Mouse (Mus musculus): Measurements from ENCODE around the gene Ssu72. TPM values are rescaled to one million over a fixed set of nuclear protein-coding genes. Genes with fewer than 3 reads are reported as not detected.

The Ssu72 gene
- polyA plus RNA-seq, 1 experiment from 2014 or later = 156 TPM

DNA sequence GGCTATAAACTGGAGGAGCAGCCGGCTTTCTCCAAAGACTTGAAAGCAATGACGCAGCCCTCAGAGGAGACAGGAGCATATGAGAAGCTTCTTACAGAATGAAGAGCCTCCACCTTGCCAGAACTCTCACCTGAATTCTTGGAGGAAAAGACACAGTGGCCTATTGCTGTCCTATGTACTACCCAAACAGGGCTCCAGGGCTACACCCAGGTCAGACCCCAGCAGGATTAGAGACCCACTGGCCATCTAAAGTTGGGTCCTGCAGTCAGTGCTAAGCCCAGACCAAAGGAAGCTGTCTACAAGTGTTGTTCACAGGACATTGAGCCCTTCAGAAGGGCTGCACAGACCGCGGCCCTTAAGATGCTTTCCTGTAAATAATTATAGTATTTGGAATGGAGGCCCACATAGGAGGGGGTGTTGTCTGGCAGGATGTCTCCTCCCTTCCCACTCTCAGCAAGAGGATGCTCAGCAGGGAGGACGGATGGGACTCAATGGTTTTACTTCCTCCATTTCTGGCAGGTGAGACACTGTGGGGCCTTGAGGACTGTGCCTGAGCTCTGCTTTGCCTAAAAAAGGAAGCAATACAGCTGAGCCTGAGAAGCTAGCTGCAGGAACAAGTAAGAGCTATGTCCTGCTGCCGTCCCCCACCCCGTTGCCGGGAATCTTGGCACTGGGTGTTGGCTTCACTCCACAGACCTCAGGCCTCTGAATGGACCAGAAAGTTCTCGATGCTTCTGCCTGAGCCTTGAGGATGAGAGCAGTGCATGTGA is 70.6 kb downstream of the Ssu72 start:
- ATAC-seq (ENCODE audit: insufficient read depth) (0 out of 2 replicates have a peak, but pooled peaks have one; percentile 7), DNase-seq (peak; percentile 73)
- peaks cover 30% of the 10 kb centered on the region for H3K4me1 ChIP-seq (ENCODE audit: insufficient read depth)
- 32% methylated on average over 9 of the region's 9 CpGs for WGBS
- peaks cover 14% of the 10 kb centered on the region for H3K27me3 ChIP-seq (ENCODE audit: insufficient read depth, low read length)
- no peak overlapping the region for H3K9ac ChIP-seq
- no peaks in the 10 kb centered on the region for H3K9me3 ChIP-seq (ENCODE audit: low read depth, low read length)
- H3K27ac ChIP-seq (ENCODE audit: low read depth) = peak overlapping the region; percentile 69
- peak overlapping the region; percentile 36 for H3K4me3 ChIP-seq (ENCODE audit: low read depth, low read length)
- peak overlapping the region; percentile 73 for H3K4me2 ChIP-seq
- H3K36me3 ChIP-seq (ENCODE audit: insufficient read depth) = no peaks in the 10 kb centered on the region
- no peak for TF ChIP-seq CTCF (IDR thresholded peaks at IDR 0.05; ENCODE audit: low read depth)

DNA sequence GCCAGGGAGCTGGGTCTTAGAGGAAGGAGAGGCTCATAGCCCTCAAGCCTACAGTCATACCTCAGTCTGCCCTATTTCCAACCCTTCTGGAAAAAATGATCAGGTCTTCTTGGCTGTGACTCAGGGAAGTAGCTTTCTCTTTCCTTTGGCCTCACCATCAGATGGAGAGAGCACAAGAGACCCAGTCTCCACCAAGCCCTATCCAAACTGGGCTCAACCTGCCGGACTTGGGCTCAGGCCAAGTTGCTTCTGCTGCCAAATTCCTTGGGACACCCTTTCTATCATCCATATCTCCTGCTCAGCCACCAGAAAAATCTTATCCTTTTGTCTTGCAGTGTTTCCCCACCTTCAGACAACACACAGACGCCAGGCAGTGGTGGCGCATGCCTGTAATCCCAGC is 71.3 kb downstream of the Ssu72 start:
- Histone ChIP-seq H3K27ac (ENCODE audit: low read depth) (peak overlapping the region; percentile 69), H3K36me3 (ENCODE audit: insufficient read depth) (no peaks in the 10 kb centered on the region)

DNA sequence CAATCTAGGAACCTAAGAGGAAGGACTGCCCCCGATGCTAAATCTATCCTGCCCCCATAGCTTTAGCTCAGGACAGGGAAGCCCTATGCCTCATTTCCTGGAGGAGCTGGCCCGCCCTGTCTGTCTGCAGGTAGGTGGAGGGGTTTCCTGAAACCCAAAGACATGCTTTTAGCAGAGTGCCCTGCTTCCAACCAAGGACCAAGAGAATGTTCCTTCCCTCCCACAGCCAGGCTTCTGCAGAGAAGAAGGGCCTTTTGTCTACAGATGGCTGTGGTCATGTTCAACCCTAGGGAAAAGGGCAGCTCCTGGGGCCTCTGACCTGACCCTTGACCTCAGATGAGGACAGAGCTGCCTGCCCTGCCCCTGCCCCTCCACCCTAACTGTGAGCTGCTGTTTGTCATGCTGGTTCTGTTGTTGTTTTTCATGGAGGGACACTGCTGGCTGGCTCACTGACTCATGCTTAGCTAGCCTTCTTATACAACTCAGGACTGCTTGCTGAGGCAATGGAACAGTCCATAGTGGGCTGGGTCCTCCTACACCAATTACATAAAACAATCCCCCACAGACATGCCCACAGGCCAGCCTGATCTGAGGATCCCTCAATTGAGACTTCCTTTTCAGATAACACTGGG is 72.2 kb downstream of the Ssu72 start:
- H3K4me1 ChIP-seq (ENCODE audit: insufficient read depth) = peaks cover 30% of the 10 kb centered on the region
- no peak for ATAC-seq (ENCODE audit: insufficient read depth)
- H3K4me3 ChIP-seq (ENCODE audit: low read depth, low read length) = no peak overlapping the region
- no peaks in the 10 kb centered on the region for H3K36me3 ChIP-seq (ENCODE audit: insufficient read depth)
- TF ChIP-seq CTCF (IDR thresholded peaks at IDR 0.05; ENCODE audit: low read depth) = no peak
- WGBS = 45% methylated on average over 2 of the region's 2 CpGs
- no peak overlapping the region for H3K27ac ChIP-seq (ENCODE audit: low read depth)
- no peak overlapping the region for H3K4me2 ChIP-seq
- H3K9me3 ChIP-seq (ENCODE audit: low read depth, low read length) = no peaks in the 10 kb centered on the region
- peak; percentile 47 for DNase-seq
- H3K9ac ChIP-seq = no peak overlapping the region
- peaks cover 11% of the 10 kb centered on the region for H3K27me3 ChIP-seq (ENCODE audit: insufficient read depth, low read length)

More for the DNA sequence above, 71.3 kb downstream of the Ssu72 start:
- Histone ChIP-seq H3K4me1 (ENCODE audit: insufficient read depth) (peaks cover 27% of the 10 kb centered on the region), H3K9me3 (ENCODE audit: low read depth, low read length) (no peaks in the 10 kb centered on the region), H3K4me3 (ENCODE audit: low read depth, low read length) (no peak overlapping the region), H3K9ac (no peak overlapping the region), H3K4me2 (no peak overlapping the region), H3K27me3 (ENCODE audit: insufficient read depth, low read length) (peaks cover 14% of the 10 kb centered on the region)
- TF ChIP-seq CTCF (IDR thresholded peaks at IDR 0.05; ENCODE audit: low read depth) = no peak
- DNase-seq (peak; percentile 75), ATAC-seq (ENCODE audit: insufficient read depth) (no peak)
- 55% methylated on average over 3 of the region's 3 CpGs for WGBS

DNA sequence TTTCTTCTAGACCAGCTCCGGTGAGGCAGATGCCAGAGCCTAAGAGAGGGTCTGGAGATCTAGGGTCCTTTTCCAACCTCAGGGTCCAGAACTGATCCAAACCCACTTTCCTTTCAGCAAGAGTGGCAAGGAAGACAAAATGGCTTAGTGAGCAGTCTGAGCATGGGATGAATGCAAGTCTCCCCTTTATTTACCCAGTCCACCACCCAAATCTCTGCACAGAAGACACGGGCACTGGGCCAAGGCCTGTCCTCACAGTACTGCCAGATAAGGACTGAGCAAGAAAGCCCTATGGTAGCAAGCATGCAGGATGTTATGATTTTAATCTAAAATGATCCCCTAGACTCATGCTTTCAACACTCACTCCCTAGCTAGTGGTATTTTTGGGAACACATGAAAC is 73.2 kb downstream of the Ssu72 start:
- no peaks in the 10 kb centered on the region for H3K9me3 ChIP-seq (ENCODE audit: low read depth, low read length)
- no peak for ATAC-seq (ENCODE audit: insufficient read depth)
- WGBS = 62% methylated on average over 2 of the region's 2 CpGs

DNA sequence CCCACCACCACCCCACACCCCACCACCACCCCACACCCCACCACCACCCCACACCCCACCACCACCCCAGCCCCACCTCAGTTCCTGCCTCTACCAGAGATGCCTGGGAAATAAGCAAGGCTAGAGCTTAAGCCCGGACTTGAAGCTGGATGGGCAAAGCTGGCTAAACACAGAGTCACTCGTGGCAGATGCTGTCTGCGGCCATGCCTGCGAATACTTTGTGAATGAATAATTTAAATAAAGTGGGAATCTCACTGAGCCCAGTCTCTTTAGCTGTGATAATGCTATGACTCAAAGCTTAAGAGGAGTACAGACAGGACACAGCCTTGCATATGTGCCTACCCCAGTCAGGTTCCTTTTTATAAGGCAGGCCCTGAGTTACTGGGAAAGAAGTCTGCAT is 74.9 kb downstream of the Ssu72 start:
- Histone ChIP-seq H3K27ac (ENCODE audit: low read depth) (no peak overlapping the region), H3K4me3 (ENCODE audit: low read depth, low read length) (no peak overlapping the region), H3K4me1 (ENCODE audit: insufficient read depth) (peaks cover 33% of the 10 kb centered on the region), H3K4me2 (no peak overlapping the region), H3K9ac (no peak overlapping the region), H3K27me3 (ENCODE audit: insufficient read depth, low read length) (no peaks in the 10 kb centered on the region), H3K36me3 (ENCODE audit: insufficient read depth) (no peaks in the 10 kb centered on the region), H3K9me3 (ENCODE audit: low read depth, low read length) (no peaks in the 10 kb centered on the region)
- 76% methylated on average over 4 of the region's 4 CpGs for WGBS
- DNase-seq (no peak), ATAC-seq (ENCODE audit: insufficient read depth) (no peak)
- no peak for TF ChIP-seq CTCF (IDR thresholded peaks at IDR 0.05; ENCODE audit: low read depth)

More for the DNA sequence above, 73.2 kb downstream of the Ssu72 start:
- TF ChIP-seq CTCF (IDR thresholded peaks at IDR 0.05; ENCODE audit: low read depth) = no peak
- Histone ChIP-seq H3K27me3 (ENCODE audit: insufficient read depth, low read length) (peaks cover 10% of the 10 kb centered on the region), H3K9ac (no peak overlapping the region), H3K4me1 (ENCODE audit: insufficient read depth) (peaks cover 30% of the 10 kb centered on the region), H3K4me2 (no peak overlapping the region), H3K4me3 (ENCODE audit: low read depth, low read length) (no peak overlapping the region), H3K36me3 (ENCODE audit: insufficient read depth) (no peaks in the 10 kb centered on the region), H3K27ac (ENCODE audit: low read depth) (peak overlapping the region; percentile 50; the same call in 1 of the 2 replicates)
- DNase-seq = peak; percentile 59

DNA sequence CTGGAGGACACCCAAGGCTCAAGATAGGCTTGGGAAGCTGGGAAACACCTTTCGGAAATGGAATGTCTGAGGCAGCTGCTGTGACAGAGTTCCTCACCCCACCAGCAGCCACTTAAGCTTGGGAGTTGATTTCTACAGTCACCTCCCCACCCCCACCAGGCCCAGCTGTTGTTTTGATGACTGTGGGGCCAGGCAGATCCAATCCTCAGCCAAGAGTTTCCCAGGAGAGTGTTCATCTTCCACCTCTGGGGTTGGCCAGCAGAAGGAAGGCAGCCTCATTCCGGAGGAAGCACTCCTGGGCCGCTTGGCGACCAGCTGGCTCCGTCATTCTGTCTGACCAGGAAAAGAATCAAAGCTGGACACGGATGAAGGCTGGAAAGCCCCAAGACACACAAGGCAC is 76.3 kb downstream of the Ssu72 start:
- Histone ChIP-seq H3K4me1 (ENCODE audit: insufficient read depth) (peaks cover 22% of the 10 kb centered on the region), H3K4me3 (ENCODE audit: low read depth, low read length) (no peak overlapping the region), H3K9me3 (ENCODE audit: low read depth, low read length) (no peaks in the 10 kb centered on the region), H3K36me3 (ENCODE audit: insufficient read depth) (no peaks in the 10 kb centered on the region), H3K27me3 (ENCODE audit: insufficient read depth, low read length) (no peaks in the 10 kb centered on the region), H3K4me2 (0 out of 2 replicates have a peak overlapping the region, but pooled peaks have one; percentile 4), H3K27ac (ENCODE audit: low read depth) (0 out of 2 replicates have a peak overlapping the region, but pooled peaks have one; percentile 36), H3K9ac (no peak overlapping the region)
- no peak for TF ChIP-seq CTCF (IDR thresholded peaks at IDR 0.05; ENCODE audit: low read depth)
- WGBS = 11% methylated on average over 6 of the region's 6 CpGs
- DNase-seq (peak; percentile 39), ATAC-seq (ENCODE audit: insufficient read depth) (no peak)

Other genes with a start within 250 kb of the Ssu72 start
- gene Tmem52, start 235.7 kb upstream of the Ssu72 start, polyA plus RNA-seq (2014; fragmentation: Nextera tagmentation; extraction: Ambion mirVana) = not detected in 2 replicates
- 570 and 585 TPM in 2 replicates for gene Gnb1, start 213.4 kb upstream of the Ssu72 start, polyA plus RNA-seq (2014; fragmentation: Nextera tagmentation; extraction: Ambion mirVana)
- 85.0 and 90.5 TPM in 2 replicates for gene Nadk, start 142.4 kb upstream of the Ssu72 start, polyA plus RNA-seq (2014; fragmentation: Nextera tagmentation; extraction: Ambion mirVana)
- gene Slc35e2, start 103.4 kb upstream of the Ssu72 start, polyA plus RNA-seq (2014; fragmentation: Nextera tagmentation; extraction: Ambion mirVana) = 9.5 and 9.7 TPM in 2 replicates
- gene Cdk11b, start 79.9 kb upstream of the Ssu72 start, polyA plus RNA-seq (2014; fragmentation: Nextera tagmentation; extraction: Ambion mirVana) = 56.3 and 58.7 TPM in 2 replicates
- not detected in 2 replicates for gene Gm10563, start 59.4 kb upstream of the Ssu72 start, polyA plus RNA-seq (2014; fragmentation: Nextera tagmentation; extraction: Ambion mirVana)
- gene Mmp23, start 51.4 kb upstream of the Ssu72 start, polyA plus RNA-seq (2014; fragmentation: Nextera tagmentation; extraction: Ambion mirVana) = 34.8 and 38.7 TPM in 2 replicates
- gene Mib2, start 35.6 kb upstream of the Ssu72 start, polyA plus RNA-seq (2014; fragmentation: Nextera tagmentation; extraction: Ambion mirVana) = 22.4 and 24.8 TPM in 2 replicates
- gene Fndc10, start 10.5 kb upstream of the Ssu72 start, polyA plus RNA-seq (2014; fragmentation: Nextera tagmentation; extraction: Ambion mirVana) = 2.5 and 2.7 TPM in 2 replicates
- 0.41 and 0.86 TPM in 2 replicates for gene Tmem240, start 30.0 kb downstream of the Ssu72 start, polyA plus RNA-seq (2014; fragmentation: Nextera tagmentation; extraction: Ambion mirVana)
- gene Atad3a, start 56.3 kb downstream of the Ssu72 start, polyA plus RNA-seq (2014; fragmentation: Nextera tagmentation; extraction: Ambion mirVana) = 96.6 and 102 TPM in 2 replicates
- 8.7 and 8.9 TPM in 2 replicates for gene Vwa1, start 69.9 kb downstream of the Ssu72 start, polyA plus RNA-seq (2014; fragmentation: Nextera tagmentation; extraction: Ambion mirVana)
- gene Tmem88b, start 81.1 kb downstream of the Ssu72 start, polyA plus RNA-seq (2014; fragmentation: Nextera tagmentation; extraction: Ambion mirVana) = 0.12 and 0.15 TPM in 2 replicates
- gene Ankrd65, start 85.6 kb downstream of the Ssu72 start, polyA plus RNA-seq (2014; fragmentation: Nextera tagmentation; extraction: Ambion mirVana) = not detected in 2 replicates
- gene Mrpl20, start 98.1 kb downstream of the Ssu72 start, polyA plus RNA-seq (2014; fragmentation: Nextera tagmentation; extraction: Ambion mirVana) = 226 and 231 TPM in 2 replicates
- 172 and 174 TPM in 2 replicates for gene Ccnl2, start 107.7 kb downstream of the Ssu72 start, polyA plus RNA-seq (2014; fragmentation: Nextera tagmentation; extraction: Ambion mirVana)
- gene Aurkaip1, start 126.5 kb downstream of the Ssu72 start, polyA plus RNA-seq (2014; fragmentation: Nextera tagmentation; extraction: Ambion mirVana) = 124 and 136 TPM in 2 replicates
- gene Mxra8, start 134.9 kb downstream of the Ssu72 start, polyA plus RNA-seq (2014; fragmentation: Nextera tagmentation; extraction: Ambion mirVana) = 148 and 155 TPM in 2 replicates
- 11.3 and 17.8 TPM in 2 replicates for gene Dvl1, start 142.6 kb downstream of the Ssu72 start, polyA plus RNA-seq (2014; fragmentation: Nextera tagmentation; extraction: Ambion mirVana)
- gene Tas1r3, start 158.6 kb downstream of the Ssu72 start, polyA plus RNA-seq (2014; fragmentation: Nextera tagmentation; extraction: Ambion mirVana) = 0.16 and 0.22 TPM in 2 replicates
- 17.1 and 18.4 TPM in 2 replicates for gene Cptp, start 164.6 kb downstream of the Ssu72 start, polyA plus RNA-seq (2014; fragmentation: Nextera tagmentation; extraction: Ambion mirVana)
- 83.6 and 84.7 TPM in 2 replicates for gene Ints11, start 164.7 kb downstream of the Ssu72 start, polyA plus RNA-seq (2014; fragmentation: Nextera tagmentation; extraction: Ambion mirVana)
- gene Pusl1, start 187.0 kb downstream of the Ssu72 start, polyA plus RNA-seq (2014; fragmentation: Nextera tagmentation; extraction: Ambion mirVana) = 43.6 and 50.9 TPM in 2 replicates
- 17.9 and 20.5 TPM in 2 replicates for gene Acap3, start 187.0 kb downstream of the Ssu72 start, polyA plus RNA-seq (2014; fragmentation: Nextera tagmentation; extraction: Ambion mirVana)
- 124 and 127 TPM in 2 replicates for gene Ube2j2, start 239.0 kb downstream of the Ssu72 start, polyA plus RNA-seq (2014; fragmentation: Nextera tagmentation; extraction: Ambion mirVana)

All from lung, embryonic 14.5 days (tissue).